Mouse (Mus musculus): Measurements from ENCODE around the gene Sema3a.

The Sema3a gene

DNA sequence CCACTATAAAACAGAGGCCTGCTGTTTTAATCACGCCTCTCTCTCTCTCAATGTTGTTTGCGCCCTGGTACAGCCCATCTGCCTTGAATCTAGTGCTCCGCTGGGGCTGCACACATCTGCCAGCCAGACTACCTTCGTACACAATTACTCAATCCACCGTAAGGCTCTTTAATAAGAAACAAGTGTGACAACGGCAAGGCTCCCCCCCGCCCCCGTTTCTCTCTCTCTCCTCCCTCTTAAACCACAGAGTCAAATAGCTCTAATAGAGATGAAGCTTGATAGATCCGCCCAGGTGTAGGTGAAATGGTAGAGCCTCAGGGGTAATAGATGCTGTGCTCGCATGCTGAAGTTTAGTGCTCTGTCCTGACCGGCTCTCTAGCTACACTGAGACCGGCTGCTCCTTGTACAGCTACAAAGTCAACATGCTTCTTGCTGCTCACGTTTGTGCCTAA, at the start of gene Sema3a:
Gene Sema3a (plus strand): TSS at position 174 of the 452 bp plus-strand sequence.
- DNase-seq, result no peak

DNA sequence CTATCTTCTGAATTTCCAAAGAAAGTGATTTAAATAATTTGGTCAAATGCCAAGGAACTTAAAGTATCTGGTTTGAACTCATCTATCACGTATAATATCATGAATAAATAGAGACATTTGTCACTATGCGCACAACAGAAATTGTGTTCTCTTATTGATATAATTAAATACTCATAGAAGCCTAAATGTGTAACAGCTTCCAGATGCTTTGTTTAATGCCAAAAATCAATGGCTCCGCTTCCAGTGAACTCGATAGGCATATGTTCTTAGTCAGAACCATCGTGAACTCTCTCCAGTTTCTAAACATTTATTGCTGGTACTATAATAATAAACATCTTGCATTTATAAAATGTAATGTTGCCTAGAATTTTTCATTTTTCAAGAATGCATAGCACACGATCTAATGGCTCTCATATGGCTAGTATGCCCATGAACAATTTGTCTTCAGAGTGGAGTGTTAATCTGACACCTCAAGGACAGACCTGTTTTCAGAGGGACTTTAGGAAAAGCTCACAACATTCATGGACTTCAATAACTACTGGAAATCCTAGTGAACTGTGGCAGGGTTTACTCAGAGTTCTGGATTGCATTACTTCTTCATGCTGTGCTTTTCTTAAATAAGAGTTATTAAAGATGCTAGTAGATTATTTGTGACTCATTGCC, 40.3 kb upstream of the Sema3a start:
- no peak for DNase-seq

DNA sequence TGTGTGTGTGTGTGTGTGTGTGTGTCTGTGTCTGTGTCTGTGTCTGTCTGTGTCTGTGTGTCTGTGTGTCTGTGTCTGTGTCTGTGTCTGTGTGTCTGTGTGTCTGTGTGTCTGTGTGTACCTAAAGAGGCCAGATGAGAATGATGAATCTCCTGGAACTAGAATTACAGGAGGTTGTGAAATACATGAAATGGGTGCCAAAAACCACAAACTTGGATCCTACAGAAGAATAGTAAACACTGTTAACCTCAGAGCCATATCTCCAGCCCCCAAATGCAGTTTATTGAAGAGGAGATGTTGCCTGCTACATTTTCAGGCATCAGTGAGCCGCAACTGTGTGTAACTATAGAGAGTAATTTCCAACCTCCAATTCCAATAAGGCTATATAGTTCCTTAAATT, 34.8 kb upstream of the Sema3a start:
- DNase-seq, result no peak

DNA sequence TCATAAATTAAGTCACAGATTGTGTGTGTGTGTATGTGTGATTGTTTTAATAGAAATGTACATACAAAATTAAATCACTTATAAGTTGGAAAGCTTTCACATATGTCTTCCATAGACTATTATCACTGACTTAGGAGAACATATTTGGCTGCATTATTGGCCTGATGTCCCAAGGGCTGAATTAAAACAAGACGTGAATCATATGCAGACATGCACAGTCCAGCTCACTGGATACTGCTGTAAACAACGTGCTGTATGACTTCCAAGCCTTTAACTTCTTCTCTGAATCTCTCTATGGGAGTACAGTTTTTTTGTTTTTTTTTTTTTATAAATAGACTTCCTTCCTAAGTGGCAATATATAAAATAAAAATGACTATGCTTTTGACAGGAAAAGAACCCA, 15.7 kb upstream of the Sema3a start:
- no peak for DNase-seq

DNA sequence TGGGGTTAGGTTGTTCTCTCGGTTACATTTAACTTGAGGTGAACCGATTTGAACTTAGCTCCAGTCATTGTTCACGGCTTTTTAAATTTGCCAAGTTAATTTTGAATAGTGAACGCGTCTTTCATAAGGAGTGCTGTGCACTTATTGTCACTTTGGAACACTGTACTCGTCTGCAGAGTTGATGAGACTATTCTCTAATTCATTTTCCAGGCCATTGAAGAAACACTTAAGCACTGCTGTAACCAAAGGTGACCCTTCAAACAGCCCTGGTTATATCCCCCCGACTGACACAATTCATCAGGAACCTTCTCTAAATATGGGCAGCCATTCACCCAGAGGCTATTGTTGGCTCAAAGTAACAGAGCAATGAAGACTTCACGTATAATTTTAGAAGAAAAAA, 8.0 kb upstream of the Sema3a start:
- DNase-seq, result no peak

DNA sequence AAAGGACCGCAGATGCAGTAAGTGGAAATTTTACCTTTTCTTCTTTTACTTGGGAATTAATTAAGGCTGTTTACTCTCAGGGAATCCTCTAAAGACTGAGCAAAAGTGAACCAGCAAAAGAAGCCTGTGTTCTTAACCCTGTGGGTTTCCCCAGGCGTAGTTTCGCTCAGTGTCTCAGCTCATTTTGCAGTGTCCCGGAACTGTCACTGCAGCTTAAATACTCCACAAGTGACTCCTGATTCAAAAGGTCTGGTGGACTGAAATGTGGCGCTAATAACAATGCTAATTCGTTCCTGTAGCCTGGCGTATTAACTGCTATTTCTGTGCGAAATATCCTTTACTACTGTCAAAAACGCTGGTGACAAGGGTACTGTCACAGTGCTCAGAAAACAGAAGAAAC, 543 bp downstream of the Sema3a start:
- no peak for DNase-seq

DNA sequence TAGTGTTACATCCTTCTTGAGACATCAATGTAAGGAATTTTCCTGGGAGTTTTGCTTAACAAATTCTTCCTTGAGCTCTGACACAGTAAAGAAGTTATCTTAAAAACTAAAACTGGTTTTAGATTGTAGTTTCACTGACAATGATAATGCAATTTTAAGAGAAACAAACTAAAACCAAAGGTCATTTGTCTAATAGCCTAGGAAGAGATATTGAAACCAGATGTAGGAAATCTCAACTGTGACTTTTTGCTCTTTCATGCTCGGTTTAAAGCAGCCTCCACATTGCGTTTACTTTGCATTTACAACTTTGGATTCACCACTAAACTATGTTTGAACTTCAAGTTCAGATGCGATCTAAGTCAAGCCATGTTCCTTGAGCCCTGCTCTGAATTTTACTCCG, 982 bp downstream of the Sema3a start:
- no peak for DNase-seq

DNA sequence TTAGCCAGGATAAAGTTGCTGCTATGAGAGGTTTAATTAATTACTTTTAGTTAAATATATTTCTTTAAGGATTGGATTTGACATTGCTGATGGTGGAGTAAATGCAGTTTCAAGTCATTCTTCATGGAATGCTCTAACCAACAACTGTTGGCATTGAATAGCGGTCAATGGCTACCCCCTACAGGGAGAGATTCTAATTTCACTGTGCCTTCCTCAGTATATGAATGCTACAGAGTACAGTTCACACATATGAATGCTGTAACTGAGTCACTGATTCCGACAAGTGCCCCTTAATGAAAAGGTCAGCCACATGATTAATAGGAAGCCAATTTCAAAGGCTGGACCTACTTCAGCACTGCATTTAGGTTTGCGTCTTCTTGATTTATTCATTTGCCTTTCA, 1.9 kb downstream of the Sema3a start:
- DNase-seq, result no peak

DNA sequence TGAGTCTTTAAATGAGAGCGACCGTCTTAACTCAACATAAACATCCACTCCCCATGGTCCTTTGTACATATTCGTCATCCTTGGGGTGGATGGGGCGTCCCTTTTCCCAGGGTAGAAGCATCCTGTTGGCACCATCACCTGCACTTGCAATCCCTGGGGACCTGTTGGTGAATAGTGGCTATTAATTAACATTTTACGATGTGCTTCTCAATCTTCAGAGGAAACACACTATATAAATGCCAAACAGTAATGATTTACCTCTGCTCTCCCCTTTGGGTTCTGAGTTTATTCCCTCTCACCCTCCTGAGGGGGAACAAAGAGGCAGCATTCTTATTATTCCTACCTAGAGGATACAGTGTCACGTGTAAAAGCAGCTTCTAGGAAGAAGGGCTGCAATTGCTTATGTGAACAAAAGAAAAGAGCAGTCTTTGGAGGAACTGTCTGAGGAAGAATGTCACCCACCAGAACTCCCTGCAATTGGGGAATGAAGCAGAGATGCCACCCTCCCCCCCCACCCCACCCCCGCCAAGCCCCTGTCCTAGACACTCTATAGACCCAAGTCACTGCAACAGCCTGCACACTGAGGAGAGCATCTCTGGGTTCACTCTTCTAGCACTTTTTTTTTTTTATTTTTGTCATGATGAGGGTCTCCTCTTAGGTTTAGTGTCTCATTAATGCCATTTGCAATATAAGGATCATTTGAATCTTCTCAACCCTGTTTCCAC, 19.7 kb downstream of the Sema3a start:
- DNase-seq, result no peak

DNA sequence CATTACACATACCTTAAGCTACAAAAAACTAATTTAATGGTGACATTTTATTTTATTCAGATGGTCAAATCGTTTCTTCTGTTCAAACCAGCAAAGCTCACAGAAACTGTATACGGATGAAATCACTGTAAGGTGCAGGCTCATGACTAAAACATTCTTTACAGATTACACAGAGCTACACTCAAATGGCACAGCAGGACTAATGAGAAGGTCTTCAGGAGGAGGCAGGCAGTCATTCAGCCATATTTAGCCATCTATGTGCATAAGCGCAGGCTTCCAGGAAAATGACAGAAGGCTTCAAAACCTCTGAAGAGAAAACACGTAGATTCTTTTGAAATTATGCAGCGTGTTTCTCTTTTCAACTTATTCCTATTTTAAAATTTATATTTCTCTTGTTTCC, 24.7 kb downstream of the Sema3a start:
- no peak for DNase-seq

DNA sequence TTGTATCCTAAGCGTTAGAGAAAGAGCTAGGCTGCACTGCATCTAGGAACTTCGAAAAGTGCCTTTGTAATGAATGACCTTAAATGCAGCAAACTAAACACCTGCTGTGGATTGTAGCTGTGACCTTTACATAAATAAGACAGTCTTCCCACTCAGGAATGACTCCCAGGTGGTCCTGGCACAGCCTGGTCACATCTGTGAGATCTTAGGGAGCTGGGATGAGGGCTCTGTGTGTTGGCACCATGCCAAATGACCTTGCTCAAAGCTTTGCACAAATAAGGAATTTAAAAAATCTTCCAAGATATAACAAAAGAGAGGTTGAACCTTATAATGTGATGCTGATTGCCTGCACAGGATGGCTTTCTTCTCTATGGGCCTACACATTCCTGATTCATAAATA, 25.8 kb downstream of the Sema3a start:
- DNase-seq, result no peak

DNA sequence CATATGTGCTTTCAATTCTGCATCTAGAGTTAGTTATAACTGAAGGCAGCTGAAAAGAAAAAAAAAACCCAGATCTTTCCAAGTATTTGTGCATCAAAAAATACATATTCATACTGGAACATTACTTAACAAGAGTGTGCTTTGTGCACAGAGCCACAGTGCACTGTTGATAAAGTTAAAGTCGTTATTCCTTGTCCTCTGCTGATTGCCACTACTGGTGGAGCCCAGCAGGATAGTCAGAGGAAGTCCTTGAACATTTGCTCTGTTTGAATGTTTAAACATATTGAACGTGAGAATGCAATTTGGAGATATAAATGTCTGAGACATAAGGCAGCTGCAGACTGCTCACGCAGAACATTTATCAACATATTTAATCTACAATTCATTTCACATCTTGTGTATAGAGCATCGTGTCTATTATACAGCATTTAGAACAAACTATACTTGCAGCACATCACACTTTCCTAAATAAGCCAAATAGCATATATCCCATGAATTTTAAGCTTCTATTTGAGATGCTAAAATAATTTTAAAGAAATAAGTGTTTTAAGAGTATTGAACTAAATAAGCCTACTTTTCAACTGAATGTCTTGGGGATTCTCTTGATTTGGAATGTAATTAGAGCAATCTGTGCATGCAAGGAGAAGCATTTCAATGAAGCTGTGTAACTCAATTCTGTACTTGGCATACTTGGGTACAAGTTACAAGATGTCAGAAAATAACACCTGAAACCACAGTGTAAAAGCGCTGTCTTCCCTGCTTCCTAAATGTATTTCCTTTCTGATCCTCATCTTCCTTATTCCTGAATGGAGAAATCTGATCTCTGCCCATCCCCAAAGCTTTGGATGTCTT, 32.8 kb downstream of the Sema3a start:
- DNase-seq, result no peak

DNA sequence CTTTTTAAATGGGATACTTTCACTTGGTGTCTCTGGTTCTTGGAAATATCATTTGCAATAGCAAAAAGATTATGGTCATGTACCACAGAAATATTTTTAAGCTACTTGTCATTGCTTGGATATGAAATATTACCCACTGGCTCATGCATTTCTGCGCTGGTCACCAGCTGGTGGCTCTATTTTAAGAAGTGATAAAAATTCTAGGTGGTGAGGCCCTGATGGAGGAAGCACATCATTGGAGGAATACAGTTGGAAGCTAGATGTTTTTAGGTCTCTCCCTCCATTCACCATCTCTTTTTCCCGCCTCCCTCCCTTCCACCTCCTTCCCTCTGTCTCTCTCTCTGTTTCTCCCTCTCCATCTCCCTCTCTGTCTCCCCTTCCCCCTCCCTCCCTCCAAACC, 57.0 kb downstream of the Sema3a start:
- DNase-seq, result no peak

DNA sequence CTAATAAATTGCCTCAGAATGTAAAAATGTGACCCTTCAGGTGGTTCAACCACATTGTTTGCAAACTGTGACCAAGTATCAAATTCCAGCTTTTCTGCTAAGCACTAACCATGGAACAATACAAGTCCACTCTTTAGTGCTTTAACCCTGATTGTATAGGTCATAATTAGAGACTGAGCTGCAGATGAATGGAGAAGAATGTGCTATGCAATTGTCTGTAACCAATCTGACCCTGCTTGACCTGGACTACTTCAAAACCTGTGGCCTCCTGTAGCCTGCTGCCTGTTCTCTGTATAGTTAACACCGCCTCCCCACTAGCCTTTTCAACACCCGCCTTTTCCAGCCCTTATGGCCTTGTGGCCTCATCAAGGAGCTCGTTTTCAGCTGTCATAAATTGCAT, 72.7 kb downstream of the Sema3a start:
- no peak for DNase-seq

DNA sequence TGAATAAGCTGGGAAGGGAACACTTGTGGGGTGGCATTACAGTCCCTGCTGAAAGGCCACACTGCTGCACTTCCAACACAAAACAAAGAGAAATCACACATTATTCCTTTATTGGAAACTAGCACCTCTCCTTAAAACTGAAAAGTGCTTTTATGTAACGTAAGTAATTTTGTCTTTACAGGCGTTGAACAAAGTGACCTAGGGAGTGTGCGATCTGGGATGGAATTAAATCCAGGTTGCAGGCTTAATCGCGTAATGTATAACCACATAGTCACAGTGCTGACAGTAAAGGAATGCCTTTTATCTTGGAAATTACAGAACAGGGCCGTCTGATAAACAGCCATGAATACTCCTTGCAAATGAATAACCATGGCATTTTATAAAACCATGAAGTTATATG, 74.5 kb downstream of the Sema3a start:
- no peak for DNase-seq

DNA sequence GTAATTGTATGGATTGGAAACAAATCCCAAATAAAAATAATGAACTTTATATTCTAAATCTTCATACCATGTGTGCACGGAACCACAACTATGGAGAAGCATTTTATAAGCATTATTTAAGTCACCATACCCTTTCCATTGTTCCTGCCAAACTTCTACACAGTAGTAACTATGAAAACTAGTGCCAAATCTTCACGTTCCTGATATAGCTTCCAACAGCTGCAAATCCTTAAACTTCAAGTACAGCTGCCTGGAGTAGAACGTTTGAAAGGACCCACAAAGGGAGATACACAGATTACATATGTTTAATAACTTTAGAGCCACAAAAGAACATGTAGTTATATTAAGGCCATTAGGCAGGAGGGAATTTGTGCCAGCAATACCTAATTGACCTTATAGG, 130.1 kb downstream of the Sema3a start:
- no peak for DNase-seq

DNA sequence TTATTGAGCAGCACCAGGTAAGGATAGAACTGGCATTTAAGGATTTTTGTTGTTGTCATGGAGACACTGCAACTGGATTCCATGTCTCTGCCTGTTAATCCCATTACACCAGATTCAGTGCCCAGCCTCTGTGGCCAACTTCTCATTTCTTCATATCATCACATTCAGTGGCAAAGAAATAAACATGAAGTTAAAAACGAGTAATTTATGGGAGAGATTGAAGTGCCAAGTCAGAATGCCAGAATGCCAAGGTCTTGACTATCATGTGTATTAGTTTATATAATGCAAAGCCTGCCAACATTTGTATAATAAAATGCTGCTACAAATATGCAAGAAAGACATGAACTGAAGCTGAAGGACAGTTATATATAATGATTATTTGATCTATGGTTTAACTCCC, 131.1 kb downstream of the Sema3a start:
- DNase-seq, result no peak

DNA sequence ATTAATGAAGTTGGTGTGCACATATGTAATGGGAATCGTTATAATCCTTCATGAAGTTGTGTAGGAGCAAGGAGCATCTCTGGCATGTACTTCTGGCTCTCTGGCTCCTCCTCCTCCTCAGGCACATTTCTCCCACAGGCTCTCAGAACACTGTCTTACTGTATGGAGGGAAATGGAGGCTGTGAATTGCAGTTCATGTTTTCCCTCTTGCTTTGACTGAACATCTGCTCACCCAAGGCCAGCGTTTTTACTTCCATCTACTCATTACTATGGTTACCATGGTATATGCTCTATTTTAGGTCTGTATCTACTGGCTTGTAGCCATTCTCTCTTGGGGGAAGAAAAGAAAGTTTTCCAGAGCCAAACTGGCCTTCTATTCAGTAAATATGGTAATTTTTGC, 137.9 kb downstream of the Sema3a start:
- no peak for DNase-seq

DNA sequence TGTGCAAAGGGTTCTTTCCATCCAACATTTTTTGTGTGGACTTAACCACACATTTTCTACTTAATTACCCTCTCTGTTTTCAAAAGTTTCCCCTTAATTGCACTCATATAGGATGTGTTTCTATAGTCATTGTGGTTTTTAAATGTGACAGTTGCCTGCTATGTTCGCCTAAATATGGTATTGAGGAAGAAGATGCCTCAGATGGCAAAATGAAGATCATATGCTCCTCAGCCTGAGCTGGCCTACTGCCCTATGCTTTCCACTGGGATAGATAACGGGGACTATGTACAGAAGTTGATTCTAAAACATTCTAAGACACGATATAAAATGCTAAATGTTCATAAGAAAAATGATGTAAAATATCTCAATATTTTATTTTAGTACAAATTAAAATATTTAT, 138.3 kb downstream of the Sema3a start:
- DNase-seq, result no peak

DNA sequence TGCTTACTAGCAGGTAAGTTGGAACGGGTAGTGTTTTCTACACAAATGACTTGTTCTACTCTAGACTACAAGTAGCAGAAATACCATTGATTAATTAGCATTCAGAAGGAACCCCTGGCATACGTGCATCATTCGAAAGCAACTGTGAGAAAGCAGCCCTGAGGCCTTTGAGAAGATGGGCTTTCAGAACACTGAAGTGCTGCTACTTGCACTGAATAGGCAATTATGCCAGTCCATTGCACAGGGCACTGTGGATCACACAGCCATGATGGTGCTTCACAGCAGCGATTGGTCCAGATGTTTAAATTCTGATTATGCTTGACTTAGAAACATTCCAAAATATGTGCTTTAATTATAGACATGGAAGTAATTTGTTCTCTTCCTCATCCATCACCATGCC, 187.5 kb downstream of the Sema3a start:
- no peak for DNase-seq

DNA sequence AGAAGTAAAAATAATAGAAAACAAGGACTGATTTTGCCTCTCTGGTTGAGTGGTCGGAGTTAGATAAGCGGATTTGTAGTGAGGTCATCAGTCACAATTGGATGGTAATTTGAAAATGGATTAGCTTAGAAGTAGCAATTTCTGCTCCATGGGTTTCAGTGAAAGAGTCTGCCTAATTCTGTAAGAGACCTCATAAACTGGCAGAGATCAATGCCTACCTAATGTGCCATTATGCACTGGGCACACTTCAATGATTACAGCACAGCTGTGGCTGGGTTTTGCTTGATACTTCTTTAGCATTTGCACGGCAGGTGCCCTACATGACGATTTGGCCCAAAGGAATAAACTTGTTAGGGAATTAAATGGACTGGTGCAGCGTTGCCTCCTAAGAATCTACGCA, 188.8 kb downstream of the Sema3a start:
- no peak for DNase-seq

DNA sequence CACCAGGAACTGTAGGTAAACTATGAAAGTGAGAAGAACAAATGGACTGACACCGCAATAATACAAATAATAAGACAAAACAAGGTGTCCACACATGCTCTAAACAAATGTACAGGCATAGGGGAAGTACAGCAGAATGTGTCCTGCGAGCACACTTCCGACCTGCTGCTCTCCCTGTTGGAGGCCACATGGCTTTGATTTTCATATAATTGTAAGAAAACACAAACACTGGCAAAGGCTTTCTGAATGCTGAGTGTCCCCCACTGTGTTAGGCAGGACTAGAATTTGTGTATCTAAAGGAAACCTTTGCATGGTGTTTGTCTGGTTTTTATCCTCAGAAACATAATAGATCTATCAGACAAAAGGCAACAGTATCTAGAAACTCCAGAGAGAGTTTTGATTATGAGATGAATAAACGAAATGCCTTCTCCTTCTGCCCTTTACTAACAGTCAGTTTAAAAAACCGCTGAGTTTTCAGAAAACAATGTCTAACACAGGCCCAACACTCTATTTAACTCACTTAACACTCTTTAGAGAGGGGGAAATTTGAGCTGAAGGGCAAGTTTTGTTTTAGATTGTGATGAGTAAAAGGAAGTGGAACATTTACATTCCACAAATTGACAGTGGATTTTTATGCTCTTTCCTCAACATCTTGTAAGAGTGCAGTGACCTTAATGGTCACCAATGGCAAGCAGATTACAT, 193.7 kb downstream of the Sema3a start:
- no peak for DNase-seq

DNA sequence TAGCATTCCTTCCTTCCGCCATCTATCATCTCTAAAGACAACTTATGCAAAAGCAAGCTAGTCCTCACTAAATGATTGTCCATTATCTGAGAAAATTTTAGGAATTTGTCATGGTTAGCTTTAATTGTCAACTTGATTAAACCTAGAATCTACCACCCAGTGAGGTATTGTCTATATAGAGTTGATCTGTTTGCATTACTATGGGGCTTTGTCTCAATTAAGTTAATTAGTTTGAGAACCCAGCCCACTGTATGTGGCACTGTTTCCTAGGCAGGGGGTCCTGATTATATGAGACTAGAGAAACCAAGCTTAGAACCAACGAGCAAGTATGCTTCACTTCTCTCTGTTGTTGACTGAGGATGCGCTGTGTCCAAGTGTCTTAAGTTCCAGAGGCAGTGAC, 194.9 kb downstream of the Sema3a start:
- DNase-seq, result no peak
